Comparison of ENCODE assay signal across 8 mouse cellular contexts in the genomic region with DNA sequence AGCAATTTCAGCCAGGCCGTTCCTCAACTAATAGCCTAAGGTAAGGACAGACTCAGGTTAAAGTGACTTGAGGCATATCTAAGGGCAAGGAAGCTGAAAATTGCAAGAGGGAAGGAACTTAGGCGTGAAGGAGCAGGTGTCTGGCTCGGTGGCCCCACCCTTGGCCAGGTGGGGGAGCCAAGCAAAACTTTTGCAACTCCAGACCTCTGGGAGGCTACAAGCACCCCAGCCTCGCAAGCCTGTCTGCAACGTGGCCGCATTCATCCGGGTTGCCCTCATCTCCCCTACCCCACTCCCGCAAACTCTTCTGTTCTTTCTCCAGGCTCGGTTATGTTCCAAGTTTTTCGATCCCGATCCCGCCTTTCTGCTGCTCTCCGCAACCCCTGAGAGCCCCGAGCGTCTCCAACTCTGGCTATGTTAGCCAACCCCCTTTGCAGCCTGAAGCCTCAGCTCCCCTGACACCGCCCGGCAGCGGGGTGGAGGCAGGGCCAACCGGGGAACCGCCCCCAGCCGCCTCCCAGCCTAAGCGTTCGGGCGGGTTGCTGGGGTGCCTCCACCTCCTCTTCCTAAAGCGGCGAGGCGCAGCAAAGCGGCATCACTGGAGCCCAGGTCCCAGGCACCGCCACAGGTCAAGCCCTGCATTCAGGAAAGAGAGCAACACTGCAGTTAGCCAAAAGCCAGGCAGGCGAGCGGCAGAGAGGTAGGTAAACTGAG. TPM values are rescaled to one million over a fixed set of nuclear protein-coding genes. Genes with fewer than 3 reads are reported as not detected.
DNase-seq lines count a peak whose midpoint lies in the region; ATAC-seq lines count a peak whose summit lies in the region.

A gene (plus strand): TSS at position 201 of the 714 bp plus-strand sequence.

- WGBS in hindbrain, embryonic 11.5 days = 26% methylated on average over 29 of the region's 31 CpGs

- H3K4me1 ChIP-seq in hindbrain, embryonic 11.5 days (replicated peaks; ENCODE audit: control insufficient read depth, insufficient read depth, low read length) = no peaks in the 10 kb centered on the region

- ATAC-seq in hindbrain, embryonic 11.5 days (ENCODE audit: low FRiP score) = peak; percentile 75

- no peaks in the 10 kb centered on the region for H3K36me3 ChIP-seq in hindbrain, embryonic 11.5 days (ENCODE audit: control insufficient read depth, insufficient read depth, low read length)

- no peak within 1 kb of the TSS for H3K27ac ChIP-seq in hindbrain, embryonic 11.5 days (ENCODE audit: low read depth, low read length)

- H3K4me3 ChIP-seq in hindbrain, embryonic 11.5 days (ENCODE audit: low read depth, low read length) = peak within 1 kb of the TSS; percentile 38

- DNase-seq in Muller cell, postnatal 12 days (ENCODE audit: inconsistent ontology term) = peak; percentile 58
- DNase-seq in cerebellum, adult 9-11 months = peak; percentile 7
- DNase-seq in frontal cortex, postnatal 10 days (ENCODE audit: low spot score in 2 of 2) = peak; percentile 3 to 11
- peak; percentile 52 for DNase-seq in hindbrain, embryonic 11.5 days (ENCODE audit: low spot score)
- peak; percentile 8 to 16 for DNase-seq in layer of hippocampus, postnatal 25 days (ENCODE audit: extremely low spot score in 1 of 2, low spot score in 1 of 2)
- peak; percentile 71 for DNase-seq in lung, postnatal 36 days
- peak; percentile 41 for DNase-seq in retina, embryonic 14.5 days (ENCODE audit: low spot score)
- peak; percentile 87 for DNase-seq in thymus, postnatal 4 days

- H3K4me2 ChIP-seq in hindbrain, embryonic 11.5 days (replicated peaks; ENCODE audit: low read depth, low read length) = peak within 1 kb of the TSS; percentile 74

- H3K9me3 ChIP-seq in hindbrain, embryonic 11.5 days (ENCODE audit: control insufficient read depth, low read length) = no peaks in the 10 kb centered on the region

- H3K27me3 ChIP-seq in hindbrain, embryonic 11.5 days (ENCODE audit: control insufficient read depth, insufficient read depth, low read length) = peaks cover 8% of the 10 kb centered on the region; the same call in 1 of the 2 replicates

- H3K9ac ChIP-seq in hindbrain, embryonic 11.5 days (ENCODE audit: low read depth, low read length) = no peak within 1 kb of the TSS

RNA-seq across cellular contexts. Expression of the gene that starts here (rescaled TPM):
- 2.6 and 3.0 TPM in 2 replicates for polyA plus RNA-seq in hindbrain, embryonic 11.5 days (2014; fragmentation: Nextera tagmentation; extraction: Ambion mirVana)
- 1 to 10 TPM; 4.7 to 4.9 TPM for total RNA-seq in layer of hippocampus, postnatal 25 days (2021)

Comparison
In these comparisons a context has a peak if more than half of its experiments do, and no peak if none do; other contexts are left out.
1. DNase-seq: peak in every context shown above with its lines; median percentile 87 in thymus, postnatal 4 days; 71 in lung, postnatal 36 days; 58 in Muller cell, postnatal 12 days; 52 in hindbrain, embryonic 11.5 days; 41 in retina, embryonic 14.5 days; 12 in layer of hippocampus, postnatal 25 days; 7 in cerebellum, adult 9-11 months; 7 in frontal cortex, postnatal 10 days.